Mouse (Mus musculus): Measurements from ENCODE around the gene Fbrsl1.

- TF ChIP-seq POLR2A (IDR thresholded peaks at IDR 0.05; ENCODE audit: insufficient read depth, low read depth, low read length), result no peak
- no peak for TF ChIP-seq CTCF (IDR thresholded peaks at IDR 0.05)
- no peak for TF ChIP-seq EP300 (IDR thresholded peaks at IDR 0.05; ENCODE audit: insufficient read depth, low read depth, low read length)
These were observed 85.5 kb downstream of the Fbrsl1 start for GRCm38 (mm10) chr5:110362813-110363178.

All from heart, adult 2 months (tissue).